Mouse (Mus musculus): ENCODE data around the gene Tfap2e. TPM values are rescaled to one million over a fixed set of nuclear protein-coding genes. Genes with fewer than 3 reads are reported as not detected.

Gene Tfap2e
- polyA plus RNA-seq, 1 experiment from 2014 or later = not detected

- Histone ChIP-seq H3K4me1 (no peaks in the 10 kb centered on the region), H3K9ac (no peak overlapping the region), H3K27me3 (replicated peaks) (no peaks in the 10 kb centered on the region), H3K36me3 (peaks cover 39% of the 10 kb centered on the region), H3K9me3 (no peaks in the 10 kb centered on the region), H3K27ac (replicated peaks) (no peak overlapping the region), H3K4me2 (no peak overlapping the region), H3K4me3 (no peak overlapping the region)
- WGBS = 71% methylated on average over 11 of the region's 11 CpGs
- ATAC-seq (ENCODE audit: extremely low read depth, insufficient number of reproducible peaks, low FRiP score, low TSS enrichment) = no peak
These were observed 26.7 kb upstream of the Tfap2e start for GRCm38 (mm10) chr4:126762586-126763359.

GRCm38 (mm10) chr4:126759435-126759834, 23.4 kb upstream of the Tfap2e start:
- Histone ChIP-seq H3K4me2 (no peak overlapping the region), H3K27me3 (replicated peaks) (no peaks in the 10 kb centered on the region), H3K36me3 (peaks cover 41% of the 10 kb centered on the region), H3K4me1 (peaks cover 10% of the 10 kb centered on the region), H3K9me3 (no peaks in the 10 kb centered on the region), H3K4me3 (no peak overlapping the region), H3K27ac (replicated peaks) (no peak overlapping the region), H3K9ac (no peak overlapping the region)
- ATAC-seq (ENCODE audit: extremely low read depth, insufficient number of reproducible peaks, low FRiP score, low TSS enrichment) = no peak
- 80% methylated on average over 2 of the region's 2 CpGs for WGBS

GRCm38 (mm10) chr4:126758299-126758698, 22.3 kb upstream of the Tfap2e start:
- H3K27me3 ChIP-seq (replicated peaks) = no peaks in the 10 kb centered on the region
- ATAC-seq (ENCODE audit: extremely low read depth, insufficient number of reproducible peaks, low FRiP score, low TSS enrichment) = no peak
- H3K27ac ChIP-seq (replicated peaks) = no peak overlapping the region
- H3K4me2 ChIP-seq = no peak overlapping the region
- no peaks in the 10 kb centered on the region for H3K9me3 ChIP-seq
- H3K36me3 ChIP-seq = peaks cover 37% of the 10 kb centered on the region
- no peak overlapping the region for H3K9ac ChIP-seq
- WGBS = 74% methylated on average over 5 of the region's 5 CpGs
- H3K4me3 ChIP-seq = no peak overlapping the region
- peaks cover 14% of the 10 kb centered on the region for H3K4me1 ChIP-seq

DNA sequence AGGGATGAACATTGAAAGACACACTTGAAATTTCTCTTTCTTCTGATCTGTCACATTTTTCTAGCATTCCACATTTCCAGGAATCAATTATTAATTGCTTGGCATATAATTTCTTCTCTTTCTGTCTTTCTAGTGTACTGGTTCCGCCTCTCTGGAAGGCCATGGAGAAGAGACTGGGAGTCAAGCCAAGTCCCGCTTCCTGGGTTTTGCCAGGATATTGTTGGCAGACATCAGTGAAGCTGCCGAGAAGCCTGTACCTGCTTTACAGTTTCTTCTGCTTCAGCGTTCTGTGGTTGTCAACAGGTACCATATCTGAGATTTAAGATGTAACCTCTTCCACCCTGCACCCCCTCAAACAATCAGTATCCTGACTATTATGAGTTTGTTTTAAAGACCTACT, 20.7 kb upstream of the Tfap2e start:
- ATAC-seq (ENCODE audit: extremely low read depth, insufficient number of reproducible peaks, low FRiP score, low TSS enrichment) = no peak
- H3K27ac ChIP-seq (replicated peaks) = no peak overlapping the region
- H3K27me3 ChIP-seq (replicated peaks) = no peaks in the 10 kb centered on the region
- H3K9me3 ChIP-seq = no peaks in the 10 kb centered on the region
- peaks cover 24% of the 10 kb centered on the region for H3K4me1 ChIP-seq
- H3K4me3 ChIP-seq = no peak overlapping the region
- no peak overlapping the region for H3K9ac ChIP-seq
- no peak overlapping the region for H3K4me2 ChIP-seq
- 46% methylated on average over 4 of the region's 4 CpGs for WGBS
- H3K36me3 ChIP-seq = peaks cover 31% of the 10 kb centered on the region

DNA sequence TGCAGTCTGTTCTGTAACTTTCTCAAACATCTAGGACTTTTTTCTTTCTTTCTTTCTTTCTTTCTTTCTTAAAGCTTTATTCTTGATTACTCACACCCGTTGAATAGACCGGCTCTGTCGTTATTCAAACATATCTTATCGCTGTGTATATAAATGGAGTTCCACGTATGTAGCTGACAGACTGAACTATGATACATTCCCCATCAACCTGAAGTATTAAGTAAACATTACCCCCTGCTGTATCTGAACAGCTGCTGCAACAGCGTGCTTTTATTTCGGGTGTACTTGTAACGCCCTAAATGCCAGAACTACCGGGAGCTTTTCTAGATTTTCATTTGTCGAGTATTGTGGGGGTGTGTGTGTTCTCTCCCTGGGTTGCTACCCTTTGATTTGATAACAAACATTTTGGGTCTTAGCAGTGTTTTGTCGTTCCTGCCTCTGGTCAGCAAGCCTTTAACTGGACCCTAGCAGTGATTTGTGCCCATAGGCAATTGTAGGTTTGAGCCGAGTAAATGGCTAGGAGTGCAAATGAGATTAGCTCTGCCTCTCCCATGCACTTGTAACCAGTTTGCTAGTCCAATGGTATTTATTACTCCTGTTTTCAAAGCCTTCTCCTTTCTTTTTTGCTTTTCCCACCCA, 18.8 kb upstream of the Tfap2e start:
- no peak for ATAC-seq (ENCODE audit: extremely low read depth, insufficient number of reproducible peaks, low FRiP score, low TSS enrichment)
- H3K4me3 ChIP-seq = peak overlapping the region; percentile 98
- peaks cover 28% of the 10 kb centered on the region for H3K36me3 ChIP-seq
- H3K27me3 ChIP-seq (replicated peaks) = no peaks in the 10 kb centered on the region
- peaks cover 43% of the 10 kb centered on the region for H3K4me1 ChIP-seq
- WGBS = 47% methylated on average over 12 of the region's 12 CpGs
- peak overlapping the region; percentile 89 for H3K9ac ChIP-seq
- peak overlapping the region; percentile 100 for H3K4me2 ChIP-seq
- no peak overlapping the region for H3K27ac ChIP-seq (replicated peaks)
- H3K9me3 ChIP-seq = no peaks in the 10 kb centered on the region

- Histone ChIP-seq H3K27ac (replicated peaks) (peak overlapping the region; percentile 95), H3K4me3 (peak overlapping the region; percentile 98), H3K4me2 (peak overlapping the region; percentile 100), H3K4me1 (peaks cover 49% of the 10 kb centered on the region), H3K27me3 (replicated peaks) (no peaks in the 10 kb centered on the region), H3K9ac (peak overlapping the region; percentile 89), H3K9me3 (no peaks in the 10 kb centered on the region), H3K36me3 (peaks cover 28% of the 10 kb centered on the region)
- ATAC-seq (ENCODE audit: extremely low read depth, insufficient number of reproducible peaks, low FRiP score, low TSS enrichment) = no peak
- 2% methylated on average over 12 of the region's 12 CpGs for WGBS
These were observed 18.2 kb upstream of the Tfap2e start for GRCm38 (mm10) chr4:126754231-126754611.

DNA sequence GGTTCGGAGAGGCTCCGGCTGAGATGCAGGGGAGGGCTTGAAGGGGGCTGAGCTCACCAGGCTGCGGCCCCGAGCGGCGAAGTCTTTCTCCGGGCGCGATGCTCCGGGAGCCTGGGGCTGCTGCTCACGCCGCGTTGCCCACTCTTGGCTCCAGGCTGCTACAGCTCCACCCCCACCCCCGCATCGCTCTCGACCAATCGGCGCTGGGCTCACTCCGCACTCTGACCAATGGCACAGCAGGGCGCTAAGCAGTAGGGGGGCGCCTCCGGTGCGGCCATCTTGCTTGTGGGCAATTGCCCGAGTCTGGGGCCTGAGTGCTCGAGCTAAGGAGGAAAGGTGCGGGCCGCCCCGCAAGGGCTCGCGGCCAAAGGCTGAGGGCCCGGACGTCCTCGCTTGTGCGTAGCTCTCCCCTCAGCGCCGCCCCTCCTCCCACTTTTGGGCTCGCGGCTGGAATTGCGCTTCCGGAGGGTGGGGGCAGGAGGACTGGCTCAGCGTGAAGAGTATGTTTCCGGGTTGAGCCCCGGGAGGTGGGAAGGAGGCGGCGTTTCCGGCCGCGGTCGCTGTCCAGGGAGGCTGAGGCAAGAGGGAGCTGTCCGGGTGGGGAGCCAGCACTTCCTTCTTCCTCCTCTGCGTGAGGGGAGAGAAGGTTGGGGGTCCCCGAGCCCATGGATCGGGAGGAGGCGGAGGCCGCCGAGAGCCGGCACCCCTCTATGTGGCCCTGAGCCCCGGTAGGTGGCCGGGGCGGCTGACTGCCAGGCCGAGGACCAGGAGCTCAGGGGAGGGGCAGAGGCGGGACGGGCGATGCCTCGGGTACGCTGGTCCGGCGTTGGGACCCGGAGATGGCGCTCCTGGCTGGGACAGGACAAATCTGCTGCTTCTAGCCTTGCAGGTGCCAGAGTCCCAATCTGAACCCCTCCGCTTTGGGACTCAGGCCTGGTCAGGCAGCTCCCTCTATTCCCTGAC, 17.5 kb upstream of the Tfap2e start, which contains the start of the genes Ncdn and AU040320:
Gene Ncdn (minus strand): TSS at position 171 of the 963 bp plus-strand sequence.
Gene AU040320 (plus strand): TSS at position 277 of the 963 bp plus-strand sequence.
- peak; percentile 99 for ATAC-seq (ENCODE audit: extremely low read depth, insufficient number of reproducible peaks, low FRiP score, low TSS enrichment)
- WGBS = under 1% methylated on average over 70 of the region's 71 CpGs
- H3K4me1 ChIP-seq = peaks cover 52% of the 10 kb centered on the region
- H3K36me3 ChIP-seq = peaks cover 34% of the 10 kb centered on the region
- peak within 1 kb of the TSS; percentile 98 for H3K4me3 ChIP-seq
- H3K4me2 ChIP-seq = peak within 1 kb of the TSS; percentile 100
- peak within 1 kb of the TSS; percentile 89 for H3K9ac ChIP-seq
- no peaks in the 10 kb centered on the region for H3K27me3 ChIP-seq (replicated peaks)
- no peaks in the 10 kb centered on the region for H3K9me3 ChIP-seq
- H3K27ac ChIP-seq (replicated peaks) = peak within 1 kb of the TSS; percentile 95

- Histone ChIP-seq H3K36me3 (peaks cover 34% of the 10 kb centered on the region), H3K27ac (replicated peaks) (peak overlapping the region; percentile 95), H3K27me3 (replicated peaks) (no peaks in the 10 kb centered on the region), H3K9ac (peak overlapping the region; percentile 89), H3K9me3 (no peaks in the 10 kb centered on the region), H3K4me3 (peak overlapping the region; percentile 98), H3K4me1 (peaks cover 52% of the 10 kb centered on the region), H3K4me2 (peak overlapping the region; percentile 100)
- under 1% methylated on average over 23 of the region's 23 CpGs for WGBS
- ATAC-seq (ENCODE audit: extremely low read depth, insufficient number of reproducible peaks, low FRiP score, low TSS enrichment) = no peak
These were observed 16.6 kb upstream of the Tfap2e start for GRCm38 (mm10) chr4:126752608-126753141.

DNA sequence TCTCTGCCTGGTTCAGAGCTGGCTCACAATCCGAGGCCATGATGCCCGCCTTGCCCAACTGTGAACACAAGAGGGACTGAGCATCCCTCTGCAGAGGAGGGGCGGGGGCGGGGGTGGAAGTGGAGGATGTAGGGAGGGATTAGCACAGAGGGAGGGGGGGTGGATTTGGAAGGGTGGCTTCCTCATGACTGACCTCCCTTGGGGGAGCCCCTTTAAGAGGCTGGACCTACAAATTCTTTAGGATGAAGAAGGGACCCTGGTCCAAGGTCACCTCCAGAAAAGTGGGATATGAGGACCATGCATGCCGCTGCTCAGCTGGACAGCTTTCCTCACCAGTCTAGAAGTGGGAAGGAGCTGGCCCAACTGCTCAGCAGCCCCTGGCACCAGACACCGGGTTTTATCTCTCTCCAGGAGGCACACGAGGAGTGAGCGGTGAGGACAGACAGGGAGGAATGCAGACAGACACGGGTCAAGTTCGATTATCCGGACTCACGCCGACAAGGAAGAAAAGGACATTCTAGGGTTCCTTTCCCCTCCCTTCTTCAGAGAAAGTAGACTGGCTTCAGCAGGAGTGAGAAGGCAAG, 16.1 kb upstream of the Tfap2e start:
- peak overlapping the region; percentile 95 for H3K27ac ChIP-seq (replicated peaks)
- peak overlapping the region; percentile 98 for H3K4me3 ChIP-seq
- H3K4me2 ChIP-seq = peak overlapping the region; percentile 100
- H3K4me1 ChIP-seq = peaks cover 52% of the 10 kb centered on the region
- H3K9me3 ChIP-seq = no peaks in the 10 kb centered on the region
- H3K27me3 ChIP-seq (replicated peaks) = no peaks in the 10 kb centered on the region
- peaks cover 36% of the 10 kb centered on the region for H3K36me3 ChIP-seq
- no peak for ATAC-seq (ENCODE audit: extremely low read depth, insufficient number of reproducible peaks, low FRiP score, low TSS enrichment)
- H3K9ac ChIP-seq = peak overlapping the region; percentile 89
- 5% methylated on average over 13 of the region's 13 CpGs for whole genome bisulfite sequencing

DNA sequence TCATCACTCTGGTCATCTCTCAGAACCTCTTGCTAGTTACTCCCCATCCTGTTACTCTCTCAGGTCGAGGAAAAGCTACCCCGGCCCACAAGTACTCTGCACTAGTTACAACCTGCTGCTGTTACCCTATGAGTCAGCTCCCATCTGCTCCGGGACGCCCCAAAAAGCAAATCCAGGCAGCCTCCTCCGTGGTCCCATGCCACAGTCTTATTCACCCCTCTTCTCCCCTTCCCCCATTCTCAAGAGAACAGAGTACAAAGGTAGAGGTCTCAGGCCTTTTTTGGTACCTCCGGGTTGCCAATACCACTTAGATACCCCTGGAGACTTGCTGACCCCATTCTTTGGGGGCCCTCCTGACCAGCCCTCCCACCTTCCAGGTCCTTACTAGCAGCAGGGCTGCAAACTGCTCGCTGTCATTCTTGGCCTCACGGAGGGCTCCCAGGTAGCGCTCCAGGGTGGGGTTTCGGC, 15.6 kb upstream of the Tfap2e start:
- no peak overlapping the region for H3K27ac ChIP-seq (replicated peaks)
- WGBS = 55% methylated on average over 10 of the region's 10 CpGs
- peaks cover 52% of the 10 kb centered on the region for H3K4me1 ChIP-seq
- no peaks in the 10 kb centered on the region for H3K27me3 ChIP-seq (replicated peaks)
- peak overlapping the region; percentile 98 for H3K4me3 ChIP-seq
- peak overlapping the region; percentile 89 for H3K9ac ChIP-seq
- H3K36me3 ChIP-seq = peaks cover 41% of the 10 kb centered on the region
- peak overlapping the region; percentile 100 for H3K4me2 ChIP-seq
- no peak for ATAC-seq (ENCODE audit: extremely low read depth, insufficient number of reproducible peaks, low FRiP score, low TSS enrichment)
- H3K9me3 ChIP-seq = no peaks in the 10 kb centered on the region
